Mouse (Mus musculus): ENCODE results near the gene Leng8.
A peak's percentile ranks its signal among the peaks of the same experiment; 100 is the strongest.

GRCm38 (mm10) chr7:4164090-4164910 lies 27.5 kb downstream of the Leng8 start, which contains the start of gene Cdc42ep5:
- TF ChIP-seq CTCF (IDR thresholded peaks at IDR 0.05; ENCODE audit: borderline replicate concordance, insufficient read depth, low read length) (no peak), POLR2A (IDR thresholded peaks at IDR 0.05; ENCODE audit: low read depth, low read length) (peak; percentile 51)
